Mouse (Mus musculus): ENCODE data around the gene Zfp652.

DNA sequence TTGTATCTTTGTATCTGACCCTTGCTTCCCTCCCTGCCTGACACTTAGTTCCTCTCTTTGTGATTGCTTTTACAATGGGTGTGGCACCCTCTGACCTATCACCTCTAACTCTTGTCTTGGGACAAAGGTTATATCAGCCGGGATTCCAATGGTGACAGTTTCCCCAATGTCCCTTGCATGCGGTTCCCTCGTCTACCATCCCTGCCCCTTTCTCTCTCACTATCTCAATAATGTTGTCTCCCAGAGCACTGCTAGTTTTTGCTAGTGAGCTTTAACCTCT, 114.6 kb downstream of the Zfp652 start:
- no peak for TF ChIP-seq GATA1 (IDR thresholded peaks at IDR 0.05; ENCODE audit: borderline replicate concordance, low read length)
- no peak for TF ChIP-seq FLI1 (IDR thresholded peaks at IDR 0.05; ENCODE audit: low read length)

Data from megakaryocyte, embryonic 14.5 days (primary cell).